Mouse (Mus musculus) liver, embryonic 16.5 days (tissue): ENCODE measurements around the gene Lat. TPM values are rescaled to one million over a fixed set of nuclear protein-coding genes. Genes with fewer than 3 reads are reported as not detected.
"Not testable (repeated sequence)": the region's sequence is repeated elsewhere in the genome, so short reads cannot be mapped to it uniquely, and the experiment has no call there.

ENCODE experiments used
- ATAC-seq: fragments of 200-750 bp; cut with Nextera tagmentation; 2 replicates; pipeline ENCODE4 v1.8.0; 2017; ENCODE audit warnings: low read depth, mild to moderate bottlenecking, moderate number of reproducible peaks, moderate library complexity
- H3K27ac ChIP-seq: fragments of 300-500 bp; sonication (generic); 2 replicates; pipeline ENCODE4 v1.5.1; 2014; ENCODE audit warnings: mild to moderate bottlenecking, low read length
- H3K27me3 ChIP-seq: fragments of 300-500 bp; sonication (generic); 2 replicates; pipeline ENCODE4 v1.6.1; 2014; ENCODE audit warnings: low read depth, low read length, mixed read lengths; ENCODE audit not compliant: control insufficient read depth, insufficient read depth
- H3K36me3 ChIP-seq: fragments of 300-500 bp; sonication (generic); 2 replicates; pipeline ENCODE4 v1.6.1; 2014; ENCODE audit warnings: mild to moderate bottlenecking; ENCODE audit not compliant: control insufficient read depth, insufficient read depth
- H3K4me1 ChIP-seq: fragments of 300-500 bp; sonication (generic); 2 replicates; pipeline ENCODE4 v1.6.1; 2014; ENCODE audit warnings: low read depth, low read length, mixed read lengths; ENCODE audit not compliant: control insufficient read depth
- H3K4me2 ChIP-seq: fragments of 300-500 bp; sonication (generic); 2 replicates; pipeline ENCODE4 v1.6.1; 2014; ENCODE audit warnings: low read depth, low read length, mixed read lengths
- H3K4me3 ChIP-seq: fragments of 300-500 bp; sonication (generic); 2 replicates; pipeline ENCODE4 v1.5.1; 2014; ENCODE audit warnings: low read depth, mild to moderate bottlenecking, low read length
- H3K9ac ChIP-seq: fragments of 300-500 bp; sonication (generic); 2 replicates; pipeline ENCODE4 v1.6.1; 2014; ENCODE audit warnings: low read depth, low read length
- H3K9me3 ChIP-seq: fragments of 300-500 bp; sonication (generic); replicated peaks from 2 replicates; pipeline ENCODE4 v1.6.1; 2016; ENCODE audit warnings: low read length; ENCODE audit not compliant: control insufficient read depth
- WGBS: fragments of 180-500 bp; shearing (Covaris S2); extraction: QIAGEN DNeasy Blood & Tissue Kit; methylation state at CpG from one replicate; pipeline ENCODE4 v1.1.7; 2014; ENCODE audit not compliant: insufficient replicate concordance; 5-methylcytosine and 5-hydroxymethylcytosine counted together
- polyA plus RNA-seq: library from polyadenylated mRNA; unstranded; fragments of >200 nt; fragmentation: Nextera tagmentation; extraction: Ambion mirVana; gene quantifications from 2 replicates; pipeline ENCODE4 v1.2.1, GENCODE M21; 2015

The Lat gene
- 5.4 and 6.3 TPM in 2 replicates for polyA plus RNA-seq

DNA sequence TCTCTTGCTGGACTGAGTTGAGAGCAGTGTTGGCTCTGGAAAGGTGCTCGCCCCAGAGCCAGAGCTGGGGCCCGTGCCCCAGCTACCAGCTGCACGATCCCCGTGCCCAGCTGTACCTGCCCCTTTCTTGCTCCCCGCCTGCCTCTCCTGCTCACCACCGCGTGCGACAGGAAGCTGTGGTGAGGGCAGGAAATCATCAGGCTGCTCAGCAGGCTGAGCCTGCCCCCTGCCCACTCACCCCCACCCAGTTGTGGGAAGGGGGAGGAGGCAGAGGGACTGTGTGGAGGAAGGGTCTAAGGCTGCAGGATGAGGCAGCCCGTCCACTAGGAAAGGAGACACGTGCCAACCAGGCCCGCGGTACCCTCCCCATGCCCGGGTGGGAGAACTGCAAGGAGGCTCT, at the start of gene Lat:
Gene Lat, minus strand, starts transcription at position 178 of the 400 bp plus-strand sequence.
- 23% methylated on average over 13 of the region's 13 CpGs for WGBS
- Histone ChIP-seq H3K9me3 (no peaks in the 10 kb centered on the region), H3K27me3 (no peaks in the 10 kb centered on the region), H3K4me1 (no peaks in the 10 kb centered on the region), H3K27ac (no peak within 1 kb of the TSS), H3K4me3 (no peak within 1 kb of the TSS), H3K4me2 (0 out of 2 replicates have a peak within 1 kb of the TSS, but pooled peaks have one; percentile 12), H3K9ac (no peak within 1 kb of the TSS), H3K36me3 (peaks cover 8% of the 10 kb centered on the region; the same call in 1 of the 2 replicates)
- ATAC-seq = peak; percentile 49; the same call in 1 of the 2 replicates

DNA sequence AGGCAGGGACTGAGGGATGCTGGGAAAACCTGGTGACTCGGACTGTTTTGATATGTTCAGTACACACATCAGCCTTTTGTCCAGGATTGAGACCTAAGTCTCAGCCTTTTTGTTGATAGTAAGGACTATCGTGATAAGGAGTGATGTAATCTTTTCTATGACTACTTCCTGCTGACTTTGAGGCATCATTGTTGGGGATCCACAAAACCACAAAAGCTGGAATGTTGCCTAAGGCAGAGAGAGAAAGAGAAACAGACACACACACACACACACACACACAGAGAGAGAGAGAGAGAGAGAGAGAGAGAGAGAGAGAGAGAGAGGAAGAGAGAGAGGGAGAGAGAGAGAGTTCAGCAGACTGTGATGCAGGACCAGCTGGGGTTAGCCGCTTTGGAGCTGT, 49.1 kb upstream of the Lat start:
- Histone ChIP-seq H3K9ac (no peak overlapping the region), H3K4me1 (no peaks in the 10 kb centered on the region), H3K4me3 (no peak overlapping the region), H3K36me3 (no peaks in the 10 kb centered on the region), H3K4me2 (no peak overlapping the region), H3K27me3 (no peaks in the 10 kb centered on the region), H3K9me3 (no peaks in the 10 kb centered on the region), H3K27ac (no peak overlapping the region)
- WGBS = 41% methylated on average over 3 of the region's 3 CpGs
- ATAC-seq = no peak

DNA sequence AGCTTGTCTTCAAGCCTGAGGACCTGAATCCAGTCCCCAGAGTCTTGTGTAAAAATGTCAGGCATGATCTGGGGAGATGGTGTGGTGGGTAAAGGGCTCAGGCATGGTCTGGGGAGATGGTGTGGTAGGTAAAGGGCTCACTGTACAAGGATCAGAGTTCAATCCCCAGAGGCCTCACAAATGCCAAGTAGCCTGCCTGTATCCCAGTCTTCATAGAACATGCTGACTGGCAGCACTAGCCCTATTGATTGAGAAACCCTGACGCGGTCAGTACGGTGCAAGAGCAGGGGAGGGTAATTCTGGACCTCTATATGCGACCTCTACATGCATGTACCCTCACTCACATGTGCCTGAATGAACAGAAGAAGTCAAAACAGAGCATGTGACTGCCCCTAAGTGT, 48.2 kb upstream of the Lat start:
- 75% methylated on average over 4 of the region's 4 CpGs for WGBS
- Histone ChIP-seq H3K36me3 (no peaks in the 10 kb centered on the region), H3K27ac (no peak overlapping the region), H3K4me2 (no peak overlapping the region), H3K9me3 (no peaks in the 10 kb centered on the region), H3K4me3 (no peak overlapping the region), H3K9ac (no peak overlapping the region), H3K4me1 (no peaks in the 10 kb centered on the region), H3K27me3 (no peaks in the 10 kb centered on the region)
- no peak for ATAC-seq

DNA sequence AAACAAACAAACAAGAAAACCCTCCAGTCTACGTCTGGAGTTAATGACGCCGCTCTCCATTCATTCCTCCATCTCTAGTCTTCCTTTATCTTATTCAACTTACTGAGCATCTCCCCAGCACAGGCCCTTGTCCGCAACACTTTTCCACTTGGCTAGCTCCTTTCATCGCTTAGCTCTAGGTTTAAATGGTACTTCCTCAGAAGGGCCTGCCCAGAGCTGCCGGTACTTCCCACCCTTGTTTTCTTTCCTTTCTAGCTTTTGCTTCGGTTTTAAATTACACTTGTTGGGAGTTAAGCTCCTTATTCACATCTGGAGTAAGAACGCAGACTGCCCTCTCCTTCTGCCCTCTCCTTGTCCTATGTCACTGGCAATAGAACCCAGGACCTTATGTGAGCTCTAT, 47.7 kb upstream of the Lat start:
- 43% methylated on average over 8 of the region's 8 CpGs for WGBS
- Histone ChIP-seq H3K27ac (no peak overlapping the region), H3K36me3 (no peaks in the 10 kb centered on the region), H3K9ac (no peak overlapping the region), H3K27me3 (no peaks in the 10 kb centered on the region), H3K4me3 (no peak overlapping the region), H3K4me2 (no peak overlapping the region), H3K4me1 (no peaks in the 10 kb centered on the region), H3K9me3 (no peaks in the 10 kb centered on the region)
- ATAC-seq = no peak

DNA sequence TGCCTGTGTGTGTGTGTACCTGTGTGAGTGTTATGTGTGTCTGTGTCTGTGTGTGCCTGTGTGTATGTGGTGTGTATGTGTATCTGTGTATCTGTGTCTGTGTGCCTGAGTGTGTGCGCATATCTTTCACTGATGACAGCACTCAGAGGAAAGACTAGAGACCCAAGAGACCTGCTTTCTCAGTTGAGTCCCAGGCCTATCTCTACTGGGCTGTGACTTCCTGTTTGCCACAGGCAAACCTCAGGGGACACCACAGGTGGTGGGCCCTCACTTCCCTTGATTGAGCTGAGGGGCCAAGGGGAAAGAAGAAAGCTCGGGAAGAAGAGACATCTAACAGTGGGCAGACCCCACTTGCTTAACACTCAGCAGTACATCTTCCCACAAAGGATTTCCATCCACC, 47.2 kb upstream of the Lat start:
- Histone ChIP-seq H3K4me2 (no peak overlapping the region), H3K9me3 (no peaks in the 10 kb centered on the region), H3K36me3 (no peaks in the 10 kb centered on the region), H3K4me1 (no peaks in the 10 kb centered on the region), H3K27ac (no peak overlapping the region), H3K27me3 (no peaks in the 10 kb centered on the region), H3K4me3 (no peak overlapping the region), H3K9ac (no peak overlapping the region)
- peak; percentile 16; the same call in 1 of the 2 replicates for ATAC-seq
- WGBS = 21% methylated on average over 2 of the region's 2 CpGs

DNA sequence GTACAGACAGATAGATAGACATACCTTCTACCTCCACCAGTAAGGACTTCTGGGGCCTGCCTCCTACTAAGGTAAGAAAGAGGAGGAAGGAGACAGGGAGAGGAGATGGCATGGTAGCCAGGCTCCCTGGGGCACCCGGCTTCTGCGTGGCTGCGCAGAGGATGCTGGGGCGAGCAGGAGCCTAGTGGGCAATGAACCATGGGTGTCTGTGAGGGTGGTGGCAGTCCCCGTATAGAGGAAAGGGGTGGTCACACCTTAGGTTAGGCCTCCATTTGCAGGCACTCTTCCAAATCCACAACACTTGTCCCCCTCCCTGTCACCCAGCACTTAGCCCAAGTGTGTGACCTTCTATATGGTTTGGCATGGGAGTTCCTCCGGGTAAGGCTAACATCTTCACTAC, 45.4 kb upstream of the Lat start, which contains the start of gene Cd19:
Gene Cd19, minus strand, starts transcription at position 165 of the 400 bp plus-strand sequence.
- Histone ChIP-seq H3K27me3 (no peaks in the 10 kb centered on the region; the same call in 1 of the 2 replicates), H3K4me1 (no peaks in the 10 kb centered on the region)
- WGBS = 77% methylated on average over 6 of the region's 6 CpGs

DNA sequence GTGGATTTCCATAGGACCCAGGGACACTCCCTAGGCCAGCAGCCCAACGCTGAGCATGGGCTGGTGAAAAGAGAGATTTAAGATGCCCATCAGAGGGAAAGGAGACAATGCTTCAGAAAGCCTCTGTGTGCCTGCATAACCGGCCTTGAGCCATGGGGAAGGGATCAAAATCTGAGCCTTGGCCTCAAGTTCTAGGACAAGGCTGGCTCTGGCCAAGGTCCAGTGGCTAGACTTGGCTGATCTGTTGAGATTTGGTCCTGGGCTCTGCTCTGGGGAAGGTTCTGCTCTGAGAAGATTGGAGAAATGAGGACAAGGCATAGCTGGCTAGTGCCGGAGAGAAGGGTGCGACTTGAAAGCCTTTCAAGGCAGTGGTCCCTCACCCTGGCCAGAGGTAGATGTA, 41.7 kb upstream of the Lat start:
- no peak overlapping the region for H3K9ac ChIP-seq
- no peak for ATAC-seq
- no peak overlapping the region for H3K27ac ChIP-seq
- no peaks in the 10 kb centered on the region; the same call in 1 of the 2 replicates for H3K27me3 ChIP-seq
- no peak overlapping the region for H3K4me3 ChIP-seq
- no peaks in the 10 kb centered on the region for H3K36me3 ChIP-seq
- no peaks in the 10 kb centered on the region for H3K4me1 ChIP-seq
- no peaks in the 10 kb centered on the region for H3K9me3 ChIP-seq
- no peak overlapping the region for H3K4me2 ChIP-seq
- WGBS = 75% methylated on average over 4 of the region's 4 CpGs

More for the DNA sequence above, 45.4 kb upstream of the Lat start, which contains the start of gene Cd19:
- Histone ChIP-seq H3K9ac (no peak within 1 kb of the TSS), H3K36me3 (no peaks in the 10 kb centered on the region), H3K4me3 (no peak within 1 kb of the TSS), H3K9me3 (no peaks in the 10 kb centered on the region), H3K27ac (no peak within 1 kb of the TSS), H3K4me2 (no peak within 1 kb of the TSS)
- no peak for ATAC-seq

DNA sequence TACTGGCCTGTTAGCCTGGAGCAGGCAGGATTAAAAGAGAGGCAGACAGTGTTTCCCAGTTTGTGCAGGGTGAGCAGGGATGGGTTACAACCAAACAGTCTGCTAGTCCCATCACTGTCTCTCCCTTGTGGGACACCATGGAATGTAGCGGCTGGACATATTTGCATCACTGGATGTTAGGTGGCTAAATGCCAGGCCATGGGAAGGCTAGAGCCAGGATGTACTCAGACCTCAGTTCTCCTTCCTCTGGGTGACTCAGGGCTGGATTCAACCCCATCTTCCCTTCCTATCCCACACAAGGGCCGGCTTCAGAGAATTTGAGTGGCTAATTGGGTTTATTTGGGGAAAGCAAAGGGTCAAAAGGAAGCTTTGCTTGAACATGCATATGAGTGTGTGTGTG, 39.3 kb upstream of the Lat start:
- Histone ChIP-seq H3K27me3 (no peaks in the 10 kb centered on the region; the same call in 1 of the 2 replicates), H3K4me3 (no peak overlapping the region), H3K27ac (no peak overlapping the region), H3K4me1 (no peaks in the 10 kb centered on the region), H3K4me2 (no peak overlapping the region), H3K36me3 (no peaks in the 10 kb centered on the region), H3K9me3 (no peaks in the 10 kb centered on the region), H3K9ac (no peak overlapping the region)
- no peak for ATAC-seq
- WGBS = 63% methylated on average over 2 of the region's 2 CpGs

DNA sequence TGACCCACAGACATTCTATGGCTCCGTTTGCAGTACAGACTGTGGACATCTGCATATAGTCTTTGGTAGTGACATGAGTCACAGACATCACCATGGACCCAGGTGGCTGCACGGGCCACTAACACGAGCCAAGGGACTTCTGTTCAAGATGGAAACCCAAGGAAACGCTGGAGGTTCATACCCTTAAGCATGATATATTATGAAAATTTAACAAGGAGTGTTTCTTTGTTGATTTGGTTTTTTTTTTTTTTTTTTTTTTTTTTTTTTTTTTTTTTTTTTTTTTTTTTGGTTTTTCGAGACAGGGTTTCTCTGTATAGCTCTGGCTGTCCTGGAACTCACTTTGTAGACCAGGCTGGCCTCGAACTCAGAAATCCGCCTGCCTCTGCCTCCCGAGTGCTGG, 33.1 kb upstream of the Lat start:
- not testable (repeated sequence) for H3K36me3 ChIP-seq, H3K4me2 ChIP-seq, H3K27ac ChIP-seq, H3K9ac ChIP-seq, ATAC-seq, H3K4me1 ChIP-seq, H3K4me3 ChIP-seq, H3K9me3 ChIP-seq, H3K27me3 ChIP-seq
- 62% methylated on average over 7 of the region's 8 CpGs for WGBS
